Mouse (Mus musculus): ENCODE data around the gene Nabp1.

DNA sequence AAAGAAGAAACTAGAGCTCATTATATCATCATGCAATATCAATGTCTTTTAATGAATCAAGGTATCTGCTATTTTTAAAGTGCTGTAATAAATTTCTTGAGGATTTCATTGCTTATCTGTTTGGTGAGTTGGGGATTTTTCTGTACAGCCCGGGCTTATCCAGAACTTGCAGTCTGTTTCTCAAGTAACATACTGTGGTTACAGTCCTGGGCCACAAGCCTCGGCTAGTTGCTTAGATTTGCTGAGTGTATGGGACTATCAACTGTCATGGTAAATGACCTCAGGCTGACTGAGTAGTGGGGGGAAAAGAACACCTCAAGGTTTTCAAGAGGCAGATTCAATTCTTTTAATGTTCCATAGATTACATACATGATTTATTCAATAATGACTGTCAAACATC lies 24.8 kb upstream of the Nabp1 start:
- no peak for TF ChIP-seq GATA1 (IDR thresholded peaks at IDR 0.05; ENCODE audit: borderline replicate concordance, low read length)
- TF ChIP-seq FLI1 (IDR thresholded peaks at IDR 0.05; ENCODE audit: low read length): no peak

Data from megakaryocyte, embryonic 14.5 days (primary cell).